Mouse (Mus musculus): ENCODE data around the gene Ivd.

Gene Ivd

DNA sequence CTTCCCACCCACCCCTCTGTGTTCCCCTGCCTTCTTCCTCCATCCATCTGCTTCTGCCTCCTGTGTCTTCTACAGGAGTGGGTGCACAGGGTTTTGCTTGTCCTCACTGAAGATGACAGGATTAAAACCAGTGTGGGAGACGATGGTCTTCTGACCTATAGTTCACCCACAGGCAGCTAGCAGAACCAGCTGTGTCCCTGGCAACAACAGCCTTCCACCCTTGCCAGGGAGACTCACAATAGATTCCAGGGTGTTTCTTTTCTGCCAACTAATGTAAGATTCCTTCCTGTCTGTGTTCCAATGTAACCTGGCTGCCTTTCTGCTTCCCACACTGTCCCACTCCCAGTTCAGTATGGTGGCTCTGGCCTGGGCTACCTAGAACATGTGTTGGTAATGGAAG lies 9.3 kb downstream of the Ivd start:
- no peak for TF ChIP-seq GATA4 (IDR thresholded peaks at IDR 0.05; ENCODE audit: insufficient replicate concordance, low read length)

DNA sequence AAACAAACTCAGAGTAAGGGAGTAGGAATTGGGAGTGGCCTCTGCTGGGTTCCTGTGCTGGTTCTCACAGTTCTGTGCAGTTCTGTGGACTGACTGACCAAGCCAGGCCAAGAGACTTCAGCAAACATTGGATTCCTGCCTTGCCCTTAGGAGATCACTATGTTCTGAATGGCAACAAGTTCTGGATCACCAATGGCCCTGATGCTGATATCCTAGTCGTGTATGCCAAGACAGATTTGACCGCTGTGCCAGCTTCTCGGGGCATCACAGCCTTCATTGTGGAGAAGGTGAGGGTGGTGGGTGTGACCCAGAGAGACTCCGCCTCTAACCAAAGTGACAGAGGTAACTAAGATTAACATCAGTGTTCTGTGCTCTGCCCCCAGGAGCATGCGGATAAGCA lies 11.3 kb downstream of the Ivd start:
- no peak for TF ChIP-seq GATA4 (IDR thresholded peaks at IDR 0.05; ENCODE audit: insufficient replicate concordance, low read length)

DNA sequence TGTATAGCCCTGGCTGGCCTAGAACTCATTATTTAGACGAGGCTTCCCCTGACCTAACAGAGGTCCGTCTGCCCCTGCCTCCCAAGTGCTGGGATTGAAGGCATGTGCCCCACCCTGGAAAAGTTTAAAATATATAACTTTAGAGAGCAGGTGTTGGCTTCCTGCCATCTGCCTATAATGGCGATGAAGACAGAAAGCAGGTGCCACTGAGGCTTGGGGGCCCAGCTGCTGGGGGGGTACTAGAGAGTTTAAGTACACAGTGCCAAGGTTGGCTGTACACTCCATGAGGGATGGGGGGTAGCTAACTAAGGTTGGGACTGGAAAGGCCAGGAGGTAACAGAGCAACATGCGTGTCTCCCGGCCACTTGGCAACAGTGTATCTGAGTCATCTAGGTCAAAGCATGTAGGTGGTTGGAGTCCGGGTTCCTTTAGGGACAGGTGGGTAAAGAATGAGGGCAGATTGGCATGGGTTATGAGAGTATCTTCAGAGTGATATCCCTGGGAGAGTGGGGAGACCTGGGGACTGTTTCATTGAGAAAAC lies 12.2 kb downstream of the Ivd start:
- no peak for TF ChIP-seq GATA4 (IDR thresholded peaks at IDR 0.05; ENCODE audit: insufficient replicate concordance, low read length)

DNA sequence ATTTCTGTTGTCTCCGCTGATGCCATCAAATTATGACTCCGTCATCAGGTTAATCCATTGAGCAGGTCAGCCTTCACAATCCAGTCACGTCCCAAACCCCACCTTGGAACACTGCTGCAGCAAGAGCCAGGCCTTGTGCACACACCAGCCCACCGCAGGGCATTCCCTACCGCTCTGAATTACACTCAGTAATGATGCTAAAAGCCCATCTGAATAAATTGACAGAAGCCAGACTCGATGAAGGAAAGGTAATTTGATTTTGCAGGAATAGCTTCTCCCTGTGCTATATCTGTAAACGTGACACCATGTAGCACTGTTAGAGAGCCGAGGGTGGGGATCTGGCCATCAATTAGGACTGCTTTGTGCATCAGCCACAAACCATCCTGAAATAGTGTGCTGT lies 13.6 kb downstream of the Ivd start:
- no peak for TF ChIP-seq GATA4 (IDR thresholded peaks at IDR 0.05; ENCODE audit: insufficient replicate concordance, low read length)

DNA sequence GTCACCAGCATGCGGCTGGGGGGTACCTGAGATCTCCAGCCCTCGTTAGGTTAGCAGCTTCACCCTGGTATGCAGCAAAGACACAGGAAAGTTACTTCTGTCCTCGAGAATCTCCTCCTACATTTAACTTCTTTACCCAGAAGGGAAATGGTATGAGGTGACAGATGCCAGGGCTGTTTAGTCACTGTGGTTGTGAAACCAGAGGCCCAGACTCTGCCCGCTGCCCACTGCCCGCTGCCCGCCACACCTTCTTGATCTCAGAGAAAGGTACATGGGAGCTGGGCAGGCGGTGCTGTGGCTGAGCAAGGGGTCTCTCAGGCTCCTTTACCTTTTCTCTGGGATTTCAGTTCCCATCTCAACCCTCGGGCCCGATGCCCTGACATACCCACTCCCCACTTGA lies 14.7 kb downstream of the Ivd start:
- TF ChIP-seq GATA4 (IDR thresholded peaks at IDR 0.05; ENCODE audit: insufficient replicate concordance, low read length) = no peak

DNA sequence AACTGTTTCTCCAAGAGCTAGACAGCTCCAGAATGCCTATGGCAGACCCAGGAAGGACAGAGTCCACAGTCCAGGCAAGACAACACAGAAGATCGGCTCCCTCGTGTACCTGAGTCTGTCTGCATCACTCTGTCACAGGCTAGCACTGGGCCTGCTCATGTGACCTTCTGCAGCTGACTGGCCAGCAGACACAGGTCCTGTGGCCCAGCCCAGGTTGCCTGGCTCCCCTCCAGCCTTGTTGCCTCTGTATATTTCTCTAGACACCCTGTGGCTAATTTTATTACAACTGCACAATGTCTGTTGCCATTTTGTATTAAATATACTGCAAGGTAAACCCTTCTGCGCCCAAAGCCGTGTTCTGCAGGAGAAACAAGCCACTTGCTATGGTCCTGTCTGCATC lies 19.3 kb downstream of the Ivd start:
- no peak for TF ChIP-seq GATA4 (IDR thresholded peaks at IDR 0.05; ENCODE audit: insufficient replicate concordance, low read length)

DNA sequence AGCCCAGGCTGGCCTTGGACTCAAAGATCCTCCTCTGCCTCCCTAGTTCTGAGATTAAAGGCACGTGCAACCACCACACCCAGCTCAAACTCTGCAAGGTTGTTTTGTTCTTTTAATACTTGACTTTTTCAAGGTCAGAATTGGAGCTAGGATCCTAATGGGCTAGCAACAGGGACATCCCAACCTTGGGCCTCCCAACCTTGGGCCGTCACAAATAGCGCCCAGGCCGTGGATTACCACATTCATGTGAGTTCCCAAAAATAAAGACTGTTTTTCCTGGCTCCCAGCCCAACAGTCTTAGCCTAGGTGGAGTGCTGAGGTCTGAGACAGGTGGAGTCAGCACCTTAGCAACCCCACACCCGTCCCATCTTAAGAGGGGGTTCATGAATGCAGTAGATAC lies 20.2 kb downstream of the Ivd start:
- TF ChIP-seq GATA4 (IDR thresholded peaks at IDR 0.05; ENCODE audit: insufficient replicate concordance, low read length) = no peak

DNA sequence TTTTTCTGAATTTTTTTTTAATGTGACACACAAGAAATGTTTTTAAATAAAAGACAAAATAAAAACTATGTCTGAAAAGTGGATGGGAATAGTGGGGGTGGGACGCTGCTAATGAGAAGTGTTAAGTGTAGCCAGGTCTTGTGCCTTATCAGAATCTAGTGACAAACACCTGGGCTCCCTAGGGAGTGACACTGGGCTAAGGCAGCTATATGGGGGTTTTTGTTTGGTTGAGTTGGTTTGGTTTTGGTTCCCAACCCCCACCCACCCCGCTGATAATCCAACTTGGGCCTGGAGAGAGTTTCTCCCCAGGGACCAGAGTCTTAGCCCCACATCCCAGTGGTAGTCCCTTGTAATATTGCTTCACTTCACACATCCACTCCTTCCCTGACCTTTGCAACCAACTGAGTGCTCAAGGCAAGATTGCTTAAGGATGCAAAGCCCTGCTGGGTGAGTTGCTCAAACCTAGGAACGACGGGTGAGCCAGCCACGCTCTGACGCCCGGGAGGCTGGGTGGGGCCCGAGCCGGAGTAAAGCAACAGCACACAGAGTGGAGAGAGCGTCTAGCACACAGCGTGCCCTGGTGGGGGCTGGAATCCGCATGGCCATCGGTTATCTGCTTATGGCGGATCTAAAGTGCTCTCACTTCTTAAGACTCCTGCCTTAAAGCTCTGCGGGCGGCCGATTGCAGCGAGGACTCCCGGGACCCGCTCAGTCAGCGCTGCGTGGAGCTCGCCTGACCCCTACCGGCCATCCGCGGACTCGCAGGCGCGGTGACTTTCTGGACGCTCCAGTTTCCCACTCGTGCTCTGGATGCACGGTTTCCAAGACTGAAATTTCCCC lies 21.3 kb downstream of the Ivd start:
- no peak for TF ChIP-seq GATA4 (IDR thresholded peaks at IDR 0.05; ENCODE audit: insufficient replicate concordance, low read length)

DNA sequence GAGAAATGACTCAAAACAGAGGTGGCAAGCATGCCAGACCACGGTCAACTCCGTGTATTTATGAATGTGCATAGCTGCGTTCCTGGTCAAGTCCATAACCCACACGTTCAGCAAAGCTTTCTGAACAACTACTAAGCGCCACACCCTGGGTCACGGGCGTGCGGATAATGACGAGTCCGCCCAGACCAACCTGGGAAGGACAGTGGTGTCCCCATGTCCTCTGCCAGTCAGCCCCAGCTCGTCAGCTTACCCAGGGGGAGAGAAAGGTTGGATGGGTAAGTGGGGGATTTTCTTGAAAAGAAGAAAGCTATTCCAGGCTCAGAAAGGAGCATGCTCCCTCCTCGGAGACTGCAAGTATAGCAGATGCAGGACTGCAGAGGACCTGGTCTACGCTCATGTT lies 25.7 kb downstream of the Ivd start:
- no peak for TF ChIP-seq GATA4 (IDR thresholded peaks at IDR 0.05; ENCODE audit: insufficient replicate concordance, low read length)

DNA sequence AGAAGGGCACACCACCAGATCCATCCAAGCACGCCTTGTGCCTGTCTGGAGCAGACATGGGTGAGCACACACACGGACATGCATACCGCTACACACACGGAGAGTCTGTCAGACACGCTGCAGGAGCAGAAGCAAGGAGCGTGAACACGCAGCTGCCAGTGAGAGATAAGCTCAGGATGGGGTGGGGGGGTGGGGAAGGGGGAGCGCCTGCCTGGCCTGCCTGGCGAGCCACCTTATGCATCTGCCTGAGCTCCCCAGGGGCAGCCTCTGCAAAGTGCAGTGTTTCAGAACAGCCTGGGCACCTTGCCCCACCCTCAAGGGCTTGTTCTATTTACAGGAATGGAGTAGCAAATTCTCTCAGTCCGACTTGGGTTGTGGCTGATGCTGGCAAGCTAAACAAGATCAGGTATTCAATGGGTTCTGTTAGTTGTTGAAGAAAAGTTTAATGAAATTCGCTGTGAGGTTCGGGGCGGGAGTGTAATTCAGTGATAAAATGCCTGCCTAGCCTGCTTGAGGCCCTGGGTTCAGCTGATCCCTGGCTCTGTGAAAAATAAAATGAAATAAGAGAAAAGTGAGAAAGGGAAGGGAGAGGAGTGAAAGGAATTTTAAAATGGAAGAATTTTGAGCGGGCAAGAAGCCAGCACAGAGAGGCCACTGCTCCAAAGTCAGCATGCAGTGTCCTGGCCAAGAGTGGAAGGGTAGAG lies 26.2 kb downstream of the Ivd start:
- TF ChIP-seq GATA4 (IDR thresholded peaks at IDR 0.05; ENCODE audit: insufficient replicate concordance, low read length) = no peak

DNA sequence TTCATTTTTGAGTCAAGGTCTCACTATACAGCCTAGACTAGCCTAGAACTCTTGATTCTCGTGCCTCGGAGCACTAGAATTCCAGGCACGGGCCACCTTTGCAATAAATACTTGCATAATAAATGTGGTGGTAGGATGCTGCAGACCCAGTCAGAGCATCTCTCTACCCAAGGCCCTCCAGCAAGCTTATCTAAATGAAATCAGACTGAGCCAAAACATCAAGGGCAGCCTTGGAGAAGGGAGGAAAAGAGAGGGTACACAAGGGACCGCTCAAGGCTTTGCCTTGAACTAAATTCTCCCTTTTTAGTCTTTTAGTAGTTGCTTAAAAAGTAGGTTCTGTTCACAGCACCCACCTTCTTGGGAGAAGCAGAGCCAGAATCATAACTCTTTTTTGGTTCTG lies 29.4 kb downstream of the Ivd start:
- TF ChIP-seq GATA4 (IDR thresholded peaks at IDR 0.05; ENCODE audit: insufficient replicate concordance, low read length) = no peak

DNA sequence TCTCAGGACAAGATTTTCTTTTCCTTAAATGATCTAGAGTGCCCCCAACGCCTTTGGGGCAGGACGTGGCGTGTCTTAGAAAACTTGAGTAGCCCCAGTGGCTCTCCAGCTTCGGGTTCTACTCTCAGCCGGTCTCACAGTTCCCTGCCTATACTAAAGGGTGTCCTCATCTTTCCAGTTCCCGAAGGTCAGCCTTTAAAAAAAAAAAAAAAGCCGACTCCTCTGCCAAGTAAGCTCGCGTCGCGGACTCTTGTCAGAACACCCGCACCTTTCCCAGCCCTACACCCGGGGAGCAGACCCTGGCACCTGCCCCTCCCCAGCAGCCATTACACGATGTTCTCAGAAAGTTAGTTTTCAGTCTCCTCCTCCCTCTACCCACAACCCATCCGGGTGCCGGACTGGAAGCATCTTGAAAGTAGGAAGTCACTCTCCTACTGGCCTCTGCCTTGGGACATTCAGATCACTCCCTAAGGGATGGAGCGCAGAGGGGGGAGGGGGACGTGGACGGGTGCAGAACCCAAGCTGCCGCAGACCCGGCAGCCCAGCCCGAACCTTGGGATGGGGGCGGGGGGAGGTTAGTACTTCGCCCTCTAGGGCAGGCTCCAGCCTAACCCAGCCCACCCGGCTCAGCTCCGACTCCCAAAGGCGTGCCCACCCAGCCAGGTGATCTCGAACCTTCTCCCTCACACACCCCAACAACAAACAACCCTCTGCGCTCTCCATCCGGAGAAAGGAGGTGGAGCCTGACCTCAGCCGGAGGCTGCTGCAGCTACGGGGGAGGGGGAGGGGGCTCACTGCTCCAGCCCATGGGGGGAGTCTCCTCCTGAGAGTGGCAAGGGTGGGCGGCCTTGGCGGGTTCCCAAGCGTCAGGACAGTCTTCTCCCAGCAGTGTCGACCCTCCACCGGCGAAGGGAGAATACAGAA lies 34.5 kb downstream of the Ivd start:
- no peak for TF ChIP-seq GATA4 (IDR thresholded peaks at IDR 0.05; ENCODE audit: insufficient replicate concordance, low read length)

DNA sequence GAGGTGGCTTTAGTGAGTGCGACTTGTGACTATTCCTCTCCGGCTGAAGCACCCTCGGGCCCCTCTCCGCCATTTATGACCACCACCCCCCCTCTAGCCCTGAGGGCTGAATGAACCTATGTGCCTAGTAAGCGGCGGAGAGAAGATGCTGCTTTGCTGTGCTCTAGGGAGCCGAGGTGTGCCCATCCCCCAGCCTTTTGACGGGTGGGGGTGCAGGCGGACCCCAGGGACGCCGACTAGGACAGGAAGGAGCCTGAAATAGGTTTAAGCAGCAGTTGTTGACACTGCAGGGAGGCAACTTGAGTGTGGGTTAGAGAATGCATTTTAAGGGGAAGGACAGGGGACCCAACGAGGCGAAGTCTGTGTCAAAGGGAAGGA lies 35.1 kb downstream of the Ivd start:
- no peak for TF ChIP-seq GATA4 (IDR thresholded peaks at IDR 0.05; ENCODE audit: insufficient replicate concordance, low read length)

DNA sequence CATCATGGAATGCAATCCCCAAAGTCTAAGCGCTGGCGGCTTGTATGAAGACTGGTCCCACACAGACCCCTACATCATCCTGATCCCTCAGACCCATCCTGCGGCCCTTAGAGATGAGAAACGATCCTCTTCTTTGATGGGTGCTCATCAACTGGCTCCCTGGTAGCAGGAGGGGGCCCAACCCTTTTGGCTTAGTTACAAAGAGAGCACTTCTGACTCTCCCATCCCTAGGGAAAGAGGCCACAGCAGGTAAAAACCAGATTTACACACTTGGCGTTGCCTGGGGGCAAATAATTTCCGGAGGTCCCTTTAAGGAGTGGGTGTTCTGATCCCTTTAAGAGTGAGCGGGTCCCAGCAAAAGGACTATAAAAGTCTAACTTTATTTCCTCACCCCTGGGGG lies 35.6 kb downstream of the Ivd start:
- TF ChIP-seq GATA4 (IDR thresholded peaks at IDR 0.05; ENCODE audit: insufficient replicate concordance, low read length) = no peak

DNA sequence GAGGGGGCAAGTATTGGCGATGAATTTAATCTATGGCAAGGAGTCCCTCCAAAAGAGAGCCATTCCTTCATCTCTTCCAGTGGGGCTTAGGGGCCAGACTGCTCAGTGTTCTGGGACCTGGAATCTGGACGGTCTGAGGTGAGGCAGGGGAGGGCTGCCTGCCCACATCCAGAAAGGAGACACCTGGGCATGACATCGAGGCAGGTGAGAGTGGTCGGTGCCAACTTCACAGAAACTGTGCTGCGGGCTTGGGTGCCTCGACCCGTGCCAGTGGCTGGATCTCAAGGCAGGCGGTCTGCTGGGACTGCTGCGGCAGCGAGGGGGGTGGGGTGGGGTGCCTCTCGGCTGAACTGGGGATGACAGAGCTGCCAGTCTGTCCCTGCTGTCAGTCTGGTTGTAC lies 36.1 kb downstream of the Ivd start:
- TF ChIP-seq GATA4 (IDR thresholded peaks at IDR 0.05; ENCODE audit: insufficient replicate concordance, low read length) = no peak
